Mouse (Mus musculus) thymus, adult 2 months (tissue): Measurements from ENCODE around the gene Cdk5rap2.

Experiments used
- CTCF ChIP-seq: fragments of 200-500 bp; IDR thresholded peaks from 2 replicates; pipeline ENCODE4 v1.5.1; 2012; ENCODE audit warnings: mild to moderate bottlenecking, control low read depth, low read length, moderate library complexity, borderline replicate concordance; ENCODE audit not compliant: control insufficient read depth, poor library complexity, insufficient read depth; ENCODE audit errors: extremely low read depth
- POLR2A ChIP-seq: fragments of 200-500 bp; IDR thresholded peaks from 2 replicates; pipeline ENCODE4 v1.6.1; 2012; ENCODE audit warnings: mild to moderate bottlenecking, low read length, control low read depth, moderate library complexity; ENCODE audit not compliant: control insufficient read depth, poor library complexity, insufficient read depth; ENCODE audit errors: extremely low read depth

- TF ChIP-seq CTCF (no peak), POLR2A (no peak)
Observed at GRCm38 (mm10) chr4:70311530-70311929, 98.7 kb downstream of the Cdk5rap2 start.
